ENCODE assay signal across 13 mouse cellular contexts in the genomic region with DNA sequence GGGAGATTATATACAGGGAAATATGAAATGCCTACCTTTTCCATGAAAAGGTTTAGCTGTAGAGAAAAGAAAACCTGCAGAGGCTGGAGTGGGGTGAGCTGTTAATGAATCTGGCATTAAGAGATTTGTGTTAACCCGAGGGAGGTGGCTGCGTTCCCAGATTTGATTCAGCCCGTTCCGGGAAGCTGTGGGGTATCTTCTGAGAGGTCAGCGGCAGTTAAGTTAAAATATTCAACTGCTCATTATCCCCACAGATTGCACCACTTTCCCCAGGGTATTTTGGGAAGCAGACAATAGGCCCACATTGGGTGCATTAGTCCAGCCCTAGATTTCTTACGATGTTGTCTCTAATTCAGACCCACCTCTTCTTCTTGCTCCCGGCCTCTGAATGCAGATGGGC.
DNase-seq lines count a peak whose midpoint lies in the region; ATAC-seq and TF ChIP-seq lines count a peak whose summit lies in the region.
"Had no signal": no experiment of that assay in that cellular context is flagged by ENCODE, and none has a peak within 500 bp of the region (broad histone marks: within the 10 kb centered on the region; RNA-seq: fewer than 3 reads in every experiment).

No protein-coding gene starts in this region.

- no peak overlapping the region for H3K4me3 ChIP-seq in heart, embryonic 12.5 days
- H3K4me3 ChIP-seq in midbrain, postnatal 0 days (ENCODE audit: low read depth, low read length): no peak overlapping the region
- no peak overlapping the region for H3K4me3 ChIP-seq in midbrain, embryonic 10.5 days
- H3K4me3 ChIP-seq: embryonic facial prominence, embryonic 15.5 days had no signal

- no peaks in the 10 kb centered on the region for H3K4me1 ChIP-seq in heart, embryonic 12.5 days (replicated peaks)
- H3K4me1 ChIP-seq in midbrain, postnatal 0 days (ENCODE audit: insufficient read depth, low read length): no peaks in the 10 kb centered on the region
- no peaks in the 10 kb centered on the region for H3K4me1 ChIP-seq in midbrain, embryonic 10.5 days
- H3K4me1 ChIP-seq: embryonic facial prominence, embryonic 15.5 days had no signal

- no peak for ATAC-seq in heart, embryonic 12.5 days (ENCODE audit: insufficient number of reproducible peaks, low FRiP score)
- no peak for ATAC-seq in midbrain, postnatal 0 days (ENCODE audit: low FRiP score)
- ATAC-seq: intestine, postnatal 0 days; Patski had no signal

- WGBS in heart, embryonic 12.5 days: 81% methylated on average over 7 of the region's 7 CpGs
- WGBS in midbrain, postnatal 0 days: 31% methylated on average over 7 of the region's 7 CpGs
- WGBS in midbrain, embryonic 10.5 days: 85% methylated on average over 7 of the region's 7 CpGs

- H3K36me3 ChIP-seq in heart, embryonic 12.5 days: no peaks in the 10 kb centered on the region
- H3K36me3 ChIP-seq in midbrain, postnatal 0 days (ENCODE audit: insufficient read depth, low read length): no peaks in the 10 kb centered on the region
- no peaks in the 10 kb centered on the region for H3K36me3 ChIP-seq in midbrain, embryonic 10.5 days
- H3K36me3 ChIP-seq: embryonic facial prominence, embryonic 15.5 days had no signal

- no peak for TF ChIP-seq CTCF in midbrain, postnatal 0 days (IDR thresholded peaks at IDR 0.05)

- H3K4me2 ChIP-seq in heart, embryonic 12.5 days: no peak overlapping the region
- no peak overlapping the region for H3K4me2 ChIP-seq in midbrain, postnatal 0 days (ENCODE audit: low read depth, low read length, poor library complexity, severe bottlenecking)
- H3K4me2 ChIP-seq: embryonic facial prominence, embryonic 15.5 days had no signal

- H3K9me3 ChIP-seq in heart, embryonic 12.5 days (replicated peaks): no peaks in the 10 kb centered on the region
- H3K9me3 ChIP-seq in midbrain, postnatal 0 days (ENCODE audit: low read length): no peaks in the 10 kb centered on the region
- no peaks in the 10 kb centered on the region for H3K9me3 ChIP-seq in midbrain, embryonic 10.5 days (replicated peaks)
- H3K9me3 ChIP-seq: embryonic facial prominence, embryonic 15.5 days had no signal

- no peak overlapping the region for H3K9ac ChIP-seq in heart, embryonic 12.5 days
- H3K9ac ChIP-seq in midbrain, postnatal 0 days (replicated peaks; ENCODE audit: low read length, poor library complexity, severe bottlenecking): no peak overlapping the region
- H3K9ac ChIP-seq: embryonic facial prominence, embryonic 15.5 days had no signal

- H3K27ac ChIP-seq in heart, embryonic 12.5 days (ENCODE audit: poor library complexity, severe bottlenecking): no peak overlapping the region
- H3K27ac ChIP-seq in midbrain, postnatal 0 days (ENCODE audit: low read depth, low read length): no peak overlapping the region
- no peak overlapping the region for H3K27ac ChIP-seq in midbrain, embryonic 10.5 days (replicated peaks)
- H3K27ac ChIP-seq: embryonic facial prominence, embryonic 15.5 days; macrophage had no signal

- peak; percentile 10 for DNase-seq in heart, postnatal 4 days
- DNase-seq in midbrain, postnatal 0 days (ENCODE audit: low spot score): peak; percentile 33
- DNase-seq in midbrain, embryonic 10.5 days (ENCODE audit: low spot score): no peak
- DNase-seq in cerebellum, adult 9-11 months: peak; percentile 22
- peak; percentile 12 for DNase-seq in telencephalon, adult 2 months (ENCODE audit: low read depth, low spot score)
- no peak for DNase-seq in liver
- DNase-seq: adrenal gland, adult 2 months; thymus, postnatal 14 days had no signal

- no peaks in the 10 kb centered on the region for H3K27me3 ChIP-seq in heart, embryonic 12.5 days (replicated peaks)
- no peaks in the 10 kb centered on the region for H3K27me3 ChIP-seq in midbrain, postnatal 0 days (ENCODE audit: insufficient read depth, low read length)
- H3K27me3 ChIP-seq in midbrain, embryonic 10.5 days (ENCODE audit: low read depth, poor library complexity, severe bottlenecking): no peaks in the 10 kb centered on the region
- H3K27me3 ChIP-seq: embryonic facial prominence, embryonic 15.5 days; Patski had no signal

Comparison
In these comparisons a context has a peak if more than half of its experiments do, and no peak if none do; other contexts are left out.
1. DNase-seq: peak in heart, postnatal 4 days (single experiment), midbrain, postnatal 0 days (single experiment), cerebellum, adult 9-11 months (single experiment) and telencephalon, adult 2 months (single experiment); none in midbrain, embryonic 10.5 days (single experiment) and liver (single experiment).